Mouse (Mus musculus) left cerebral cortex, adult 11 months (tissue): ENCODE results near the gene Clec2g.
"Not testable (repeated sequence)": the region's sequence is repeated elsewhere in the genome, so short reads cannot be mapped to it uniquely, and the experiment has no call there.

Source experiments
- DNase-seq: peaks from one replicate; pipeline ENCODE4 v3.0.0; 2022; ENCODE audit warnings: low spot score

The Clec2g gene

GRCm38 (mm10) chr6:128934081-128934480, at the start of gene Clec2g:
Gene Clec2g, plus strand, starts transcription at chr6:128934381.
- not testable (repeated sequence) for DNase-seq

GRCm38 (mm10) chr6:128887091-128887790, 46.9 kb upstream of the Clec2g start, which contains the start of gene Clec2i:
Gene Clec2i, plus strand, starts transcription at chr6:128887588.
- peak; percentile 36 for DNase-seq

GRCm38 (mm10) chr6:128888834-128889233, 45.3 kb upstream of the Clec2g start:
- DNase-seq, result no peak

- DNase-seq, result no peak
Measured at GRCm38 (mm10) chr6:128890948-128891355, 43.2 kb upstream of the Clec2g start, which contains the start of gene BC035044. Gene BC035044, minus strand, starts transcription at chr6:128891126.

- DNase-seq, result no peak
Measured at GRCm38 (mm10) chr6:128895404-128896001, 38.7 kb upstream of the Clec2g start.

- no peak for DNase-seq
Measured at GRCm38 (mm10) chr6:128900044-128900443, 34.1 kb upstream of the Clec2g start.

GRCm38 (mm10) chr6:128900796-128901552, 33.2 kb upstream of the Clec2g start:
- DNase-seq, result not testable (repeated sequence)

GRCm38 (mm10) chr6:128913598-128914254, 20.5 kb upstream of the Clec2g start:
- no peak for DNase-seq

GRCm38 (mm10) chr6:128917322-128917721, 16.9 kb upstream of the Clec2g start:
- no peak for DNase-seq

- no peak for DNase-seq
Measured at GRCm38 (mm10) chr6:128933050-128933449, 1.1 kb upstream of the Clec2g start.

- DNase-seq, result not testable (repeated sequence)
Measured at GRCm38 (mm10) chr6:128935889-128936665, 1.9 kb downstream of the Clec2g start.

GRCm38 (mm10) chr6:128941646-128942421, 7.7 kb downstream of the Clec2g start:
- DNase-seq, result no peak

GRCm38 (mm10) chr6:128945564-128945963, 11.4 kb downstream of the Clec2g start:
- DNase-seq, result no peak

- DNase-seq, result no peak
Measured at GRCm38 (mm10) chr6:128961110-128961509, 26.9 kb downstream of the Clec2g start.

- DNase-seq, result not testable (repeated sequence)
Measured at GRCm38 (mm10) chr6:128962108-128962507, 27.9 kb downstream of the Clec2g start.

GRCm38 (mm10) chr6:128964519-128964918, 30.3 kb downstream of the Clec2g start:
- no peak for DNase-seq

GRCm38 (mm10) chr6:128968463-128968862, 34.3 kb downstream of the Clec2g start:
- no peak for DNase-seq

- no peak for DNase-seq
Measured at GRCm38 (mm10) chr6:128969741-128970140, 35.6 kb downstream of the Clec2g start.

- DNase-seq, result not testable (repeated sequence)
Measured at GRCm38 (mm10) chr6:128970508-128971393, 36.6 kb downstream of the Clec2g start.
